Mouse (Mus musculus) hematopoietic stem cell, adult 5-6 weeks (primary cell): Measurements from ENCODE around the gene Fam124a. TPM values are rescaled to one million over a fixed set of nuclear protein-coding genes. Genes with fewer than 3 reads are reported as not detected.
"Not testable (repeated sequence)": the region's sequence is repeated elsewhere in the genome, so short reads cannot be mapped to it uniquely, and the experiment has no call there.

Source experiments
- ATAC-seq, 2 experiments: fragments of 125-278 bp in 1 of 2; replicated peaks in 1 of 2; 2 replicates each; pipeline ENCODE4 v1.8.0; 2016 to 2017; ENCODE audit warnings: inconsistent platforms in 2 of 2, mild to moderate bottlenecking in 2 of 2, moderate number of reproducible peaks in 2 of 2, low read depth in 1 of 2, moderate TSS enrichment in 1 of 2; ENCODE audit not compliant: low FRiP score in 2 of 2, poor library complexity in 2 of 2, severe bottlenecking in 2 of 2, insufficient read depth in 1 of 2, low TSS enrichment in 1 of 2
- total RNA-seq: library from RNA; stranded (forward); fragments of 172-1452, 232-1000 nt; gene quantifications from 2 replicates; pipeline ENCODE4 v1.2.3, GENCODE M21; 2017

Gene Fam124a
- total RNA-seq, 1 experiment from 2014 or later, result not detected

- not testable (repeated sequence) for ATAC-seq
These were observed 11.3 kb downstream of the Fam124a start, which contains the start of gene Gm4131 for GRCm38 (mm10) chr14:62566821-62567220. Gene Gm4131, minus strand, starts transcription at chr14:62566921.

- no peak for ATAC-seq
These were observed 13.9 kb downstream of the Fam124a start for GRCm38 (mm10) chr14:62569463-62569862.

DNA sequence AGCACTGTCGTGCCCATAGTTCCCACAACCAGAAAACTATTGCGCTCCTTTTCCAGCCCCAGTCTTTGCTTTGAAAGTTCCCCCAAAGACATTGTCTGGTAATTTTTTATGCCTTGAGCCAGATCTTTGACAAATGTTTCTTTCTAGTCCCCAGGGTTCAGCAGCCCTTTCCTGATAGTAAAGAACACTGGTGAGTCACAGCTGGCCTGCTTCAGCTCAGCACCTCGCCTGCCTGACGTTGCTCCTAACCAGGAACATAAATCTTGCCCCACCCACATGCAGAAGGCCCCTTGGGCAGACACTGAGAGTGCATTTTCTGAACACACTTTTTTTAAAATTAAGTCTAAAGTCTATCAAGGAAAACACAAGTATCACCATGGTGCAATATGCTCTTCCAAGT is 14.8 kb downstream of the Fam124a start:
- ATAC-seq, result no peak; a peak in 1 of 4 replicates

GRCm38 (mm10) chr14:62573454-62573853 is 17.9 kb downstream of the Fam124a start:
- no peak for ATAC-seq

GRCm38 (mm10) chr14:62574906-62575305 is 19.4 kb downstream of the Fam124a start:
- ATAC-seq, result no peak

DNA sequence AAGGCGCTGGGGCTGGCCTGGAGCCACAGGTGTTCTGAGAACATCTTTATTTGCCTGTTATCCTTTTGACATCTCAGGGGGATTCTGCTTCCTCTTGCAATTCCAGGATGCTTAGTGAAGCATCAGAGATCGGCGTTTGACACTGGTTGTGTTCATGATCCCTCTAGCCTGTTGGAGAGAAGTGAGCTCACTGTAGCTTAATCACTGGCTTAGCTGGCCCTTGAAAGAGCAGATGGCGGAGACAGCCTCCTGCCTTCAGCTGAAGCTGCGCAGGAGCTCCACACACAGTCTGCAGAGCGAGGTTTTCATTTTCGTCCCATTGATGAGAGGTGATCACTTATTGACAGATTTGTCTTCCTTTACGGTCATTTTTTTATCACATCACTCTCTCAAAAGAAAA is 20.3 kb downstream of the Fam124a start:
- no peak for ATAC-seq

DNA sequence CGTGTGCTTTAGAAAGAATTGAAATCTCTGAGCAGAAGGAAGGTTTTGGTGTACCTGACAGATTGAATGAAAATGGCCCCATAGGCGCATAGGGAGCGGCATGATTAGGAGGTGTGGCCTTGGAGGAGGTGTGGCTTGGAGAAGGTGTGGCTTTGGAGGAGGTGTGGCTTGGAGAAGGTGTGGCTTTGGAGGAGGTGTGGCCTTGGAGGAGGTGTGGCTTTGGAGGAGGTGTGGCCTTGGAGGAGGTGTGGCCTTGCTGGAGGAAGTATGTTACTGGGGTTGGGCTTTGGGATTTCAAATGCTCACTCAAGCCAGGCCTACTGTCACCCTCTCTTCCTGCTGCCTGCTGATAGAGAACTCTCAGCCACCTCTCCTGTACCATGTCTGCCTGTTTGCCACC is 25.4 kb downstream of the Fam124a start:
- no peak for ATAC-seq

DNA sequence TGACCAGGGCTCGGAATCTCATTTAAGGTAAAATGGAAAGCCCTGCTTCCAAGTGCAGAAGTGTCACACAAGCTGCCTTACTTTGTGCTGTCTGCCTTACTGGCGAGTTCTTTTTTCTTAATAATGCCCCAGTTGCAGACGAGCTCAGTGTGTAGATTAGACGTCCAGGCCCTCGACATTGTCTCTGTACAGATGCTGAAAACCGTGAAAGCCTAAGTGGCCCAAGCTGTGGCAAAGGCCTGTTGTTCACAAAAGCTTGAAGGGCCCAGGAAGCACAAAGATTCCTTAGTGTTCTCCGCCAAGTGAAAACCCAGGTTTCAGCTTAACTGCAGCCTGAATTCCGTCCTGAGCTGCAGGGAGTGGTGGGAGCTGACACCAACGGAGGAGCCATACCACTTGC is 26.2 kb downstream of the Fam124a start:
- no peak for ATAC-seq

DNA sequence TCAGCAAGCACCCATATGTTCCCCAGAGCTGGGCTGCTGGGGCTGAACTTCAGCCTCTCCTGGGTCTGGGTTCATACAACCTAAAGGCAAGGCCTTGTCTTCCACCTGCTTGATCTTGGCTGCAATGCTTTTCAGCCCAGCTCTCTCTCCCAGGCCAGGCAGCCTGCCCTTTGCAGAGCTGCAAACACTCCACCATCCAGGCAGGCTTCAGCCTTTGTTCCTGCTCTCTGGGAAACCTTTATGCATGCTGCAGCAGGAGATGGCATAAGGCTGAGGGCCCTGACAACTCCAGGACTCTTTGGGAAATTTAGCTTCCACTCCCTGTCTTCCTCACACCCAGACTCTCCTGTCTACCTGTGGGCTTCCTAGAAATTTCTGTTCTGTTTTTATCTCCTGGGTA is 29.1 kb downstream of the Fam124a start:
- no peak for ATAC-seq

DNA sequence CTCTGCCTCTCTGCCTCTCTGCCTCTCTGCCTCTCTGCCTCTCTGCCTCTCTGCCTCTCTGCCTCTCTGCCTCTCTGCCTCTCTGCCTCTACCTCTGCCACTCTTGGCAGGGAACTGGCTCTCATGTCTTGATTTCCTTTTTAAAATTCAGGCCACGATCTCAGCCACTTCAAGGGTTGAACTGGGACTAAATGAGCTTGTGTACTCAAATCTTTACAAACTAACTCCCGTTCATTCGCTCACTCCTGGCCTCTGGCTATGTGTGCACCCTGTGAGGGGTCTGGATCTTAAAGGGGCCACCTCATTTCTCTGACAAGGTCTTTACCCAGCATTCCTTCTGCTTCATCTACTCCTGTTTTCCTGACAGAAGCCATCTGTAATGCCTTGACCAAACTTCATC is 29.8 kb downstream of the Fam124a start:
- ATAC-seq, result no peak

GRCm38 (mm10) chr14:62600109-62600522 is 44.6 kb downstream of the Fam124a start:
- ATAC-seq, result no peak

DNA sequence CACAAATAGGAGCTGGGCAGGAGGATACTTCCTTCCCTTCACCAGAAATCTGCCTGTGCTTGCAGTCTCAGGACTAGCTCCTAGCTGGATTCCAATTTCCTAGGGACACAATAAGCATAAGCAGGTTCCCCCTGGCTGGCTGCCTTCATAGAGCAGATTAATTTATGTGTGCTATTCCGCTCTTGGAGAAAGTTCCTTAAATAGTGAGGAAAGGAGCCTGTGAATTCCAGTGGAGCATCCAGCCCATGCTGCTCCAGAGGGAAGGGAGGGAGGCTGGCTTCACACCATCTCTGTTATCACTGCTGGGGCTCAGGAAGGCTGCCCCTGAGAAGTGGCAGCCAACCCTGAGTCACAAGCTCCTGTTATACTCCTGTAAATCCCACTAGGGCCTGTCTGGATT is 46.7 kb downstream of the Fam124a start:
- ATAC-seq, result no peak

DNA sequence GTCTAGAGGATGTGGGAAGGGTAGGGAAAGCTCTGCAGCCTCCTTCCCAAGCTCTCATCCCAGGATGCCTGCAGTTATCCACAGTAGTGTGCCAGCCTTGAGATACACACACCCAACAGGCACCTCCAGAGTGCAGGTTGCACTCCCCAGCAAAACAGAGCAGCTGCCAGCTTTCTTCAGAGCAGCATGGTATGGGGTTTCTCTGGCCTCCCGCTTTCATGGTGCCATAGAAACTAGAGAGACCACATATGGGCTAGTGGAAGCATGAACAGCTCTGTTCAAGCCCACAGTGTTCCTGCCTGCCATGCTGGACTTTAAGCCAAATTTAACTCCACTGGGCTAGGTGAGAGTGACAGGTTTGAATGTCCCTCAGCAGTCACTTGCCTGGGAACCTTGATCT is 47.3 kb downstream of the Fam124a start:
- ATAC-seq, result no peak

DNA sequence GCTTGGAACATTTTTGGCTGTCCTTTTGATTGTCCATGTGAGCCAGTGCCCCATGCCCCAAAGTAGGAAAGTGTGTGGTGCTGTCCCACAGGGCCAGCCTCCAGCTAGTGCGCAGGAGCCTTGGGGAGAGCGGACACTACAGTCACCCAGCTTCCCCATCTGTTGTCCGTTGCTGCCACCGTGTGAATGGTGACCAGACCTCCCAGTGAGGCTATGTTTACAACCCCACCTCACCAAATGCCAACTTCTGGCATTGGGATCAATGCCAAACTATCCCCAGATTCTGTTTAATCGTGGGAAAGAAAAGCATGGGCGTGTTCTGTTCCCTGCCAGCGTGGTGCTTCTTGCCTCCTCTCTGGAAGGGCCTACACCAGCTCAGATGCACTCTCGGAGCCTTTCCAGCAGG is 52.3 kb downstream of the Fam124a start:
- ATAC-seq, result no peak

DNA sequence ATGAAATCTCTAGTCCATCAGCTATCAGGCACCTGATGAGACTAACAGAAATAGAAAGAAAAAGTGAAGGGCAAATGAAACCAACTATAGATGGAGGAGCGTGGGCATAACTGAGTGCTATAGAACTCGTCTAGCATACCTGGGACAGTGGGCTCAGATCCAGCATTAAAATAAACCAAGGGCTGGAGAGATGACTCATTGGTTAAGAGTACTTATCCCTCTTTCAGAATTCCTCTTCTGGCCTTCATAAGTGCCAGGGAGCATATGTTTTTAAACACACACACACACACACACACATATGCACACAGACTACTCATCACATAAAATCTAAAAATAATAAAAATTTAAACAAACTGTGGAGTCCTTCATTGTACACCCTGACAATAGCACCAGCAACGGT is 54.4 kb downstream of the Fam124a start:
- no peak for ATAC-seq

DNA sequence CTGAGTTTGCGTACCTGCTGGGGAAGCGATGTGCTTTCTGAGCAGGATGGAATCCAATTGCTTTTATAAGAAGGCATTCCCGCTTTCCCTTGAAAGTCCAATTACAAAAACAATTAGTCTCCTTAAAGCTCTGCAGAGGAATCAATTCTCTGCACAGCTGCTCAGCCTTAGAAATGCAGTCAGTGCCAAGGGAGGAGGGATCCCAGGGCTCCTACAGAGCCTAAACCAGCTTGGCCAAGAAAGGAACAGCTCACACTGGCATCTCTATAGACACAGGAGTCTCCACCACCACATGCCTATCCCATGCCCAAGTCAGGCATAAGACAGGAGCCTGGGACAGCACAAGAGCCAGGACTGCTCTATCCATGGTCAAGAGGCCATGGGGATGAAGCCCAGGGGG is 66.9 kb downstream of the Fam124a start:
- ATAC-seq, result no peak

GRCm38 (mm10) chr14:62627951-62628350 is 72.4 kb downstream of the Fam124a start:
- no peak for ATAC-seq

GRCm38 (mm10) chr14:62637436-62638344 is 82.2 kb downstream of the Fam124a start:
- ATAC-seq, result no peak

- no peak for ATAC-seq
These were observed 82.8 kb downstream of the Fam124a start for GRCm38 (mm10) chr14:62638345-62638702.
